Mouse (Mus musculus) spleen, adult 2 months (tissue): Measurements from ENCODE around the gene Stt3b.

Experiments used
- CTCF ChIP-seq: fragments of 200-500 bp; IDR thresholded peaks from 2 replicates; pipeline ENCODE4 v1.5.1; 2011; ENCODE audit warnings: mild to moderate bottlenecking, inconsistent platforms; ENCODE audit not compliant: insufficient read depth, insufficient read length, insufficient replicate concordance; ENCODE audit errors: extremely low read depth
- POLR2A ChIP-seq: fragments of 200-500 bp; IDR thresholded peaks from 2 replicates; pipeline ENCODE4 v1.6.1; 2011; ENCODE audit warnings: low read depth, low read length, inconsistent platforms

- TF ChIP-seq POLR2A (no peak), CTCF (no peak)
These were observed 52.4 kb downstream of the Stt3b start for GRCm38 (mm10) chr9:115257733-115258286.
